Mouse (Mus musculus) kidney, embryonic 14.5 days (tissue): ENCODE measurements around the gene Slfn9. TPM values are rescaled to one million over a fixed set of nuclear protein-coding genes. Genes with fewer than 3 reads are reported as not detected.
A peak's percentile ranks its signal among the peaks of the same experiment; 100 is the strongest.
"Not testable (repeated sequence)": the region's sequence is repeated elsewhere in the genome, so short reads cannot be mapped to it uniquely, and the experiment has no call there.

Source experiments
- ATAC-seq: fragments of 200-750 bp; cut with Nextera tagmentation; 2 replicates; pipeline ENCODE4 v1.8.0; 2017; ENCODE audit warnings: moderate number of reproducible peaks, mild to moderate bottlenecking, moderate TSS enrichment, moderate library complexity; ENCODE audit not compliant: low FRiP score, low TSS enrichment
- H3K27ac ChIP-seq: fragments of 300-500 bp; sonication (generic); 2 replicates; pipeline ENCODE4 v1.5.1; 2014; ENCODE audit warnings: low read depth, mild to moderate bottlenecking, low read length, moderate library complexity, mixed read lengths
- H3K27me3 ChIP-seq: fragments of 300-500 bp; sonication (generic); 2 replicates; pipeline ENCODE4 v1.6.1; 2014; ENCODE audit warnings: mild to moderate bottlenecking, low read length; ENCODE audit not compliant: control insufficient read depth, insufficient read depth
- H3K36me3 ChIP-seq: fragments of 300-500 bp; sonication (generic); 2 replicates; pipeline ENCODE4 v1.6.1; 2014; ENCODE audit warnings: low read length, mixed read lengths; ENCODE audit not compliant: control insufficient read depth, insufficient read depth
- H3K4me1 ChIP-seq: fragments of 300-500 bp; sonication (generic); 2 replicates; pipeline ENCODE4 v1.6.1; 2014; ENCODE audit warnings: low read length, mixed read lengths; ENCODE audit not compliant: control insufficient read depth, insufficient read depth
- H3K4me2 ChIP-seq: fragments of 300-500 bp; sonication (generic); replicated peaks from 2 replicates; pipeline ENCODE4 v1.6.1; 2014; ENCODE audit warnings: low read depth, mild to moderate bottlenecking, low read length
- H3K4me3 ChIP-seq: fragments of 300-500 bp; sonication (generic); 2 replicates; pipeline ENCODE4 v1.5.1; 2014; ENCODE audit warnings: mild to moderate bottlenecking, low read length
- H3K9ac ChIP-seq: fragments of 300-500 bp; sonication (generic); 2 replicates; pipeline ENCODE4 v1.6.1; 2014; ENCODE audit warnings: low read depth, mild to moderate bottlenecking, low read length, moderate library complexity
- H3K9me3 ChIP-seq: fragments of 300-500 bp; sonication (generic); 2 replicates; pipeline ENCODE4 v1.6.1; 2016; ENCODE audit warnings: low read length; ENCODE audit not compliant: control insufficient read depth
- WGBS: fragments of 180-500 bp; shearing (Covaris S2); extraction: QIAGEN DNeasy Blood & Tissue Kit; methylation state at CpG from one replicate; pipeline ENCODE4 v1.1.7; 2014; 5-methylcytosine and 5-hydroxymethylcytosine counted together
- polyA plus RNA-seq: library from polyadenylated mRNA; unstranded; fragments of >200 nt; fragmentation: Nextera tagmentation; extraction: Ambion mirVana; gene quantifications from 2 replicates; pipeline ENCODE4 v1.2.1, GENCODE M21; 2014

Slfn9 gene
- polyA plus RNA-seq, 1 experiment from 2014 or later, result 18.6 TPM

DNA sequence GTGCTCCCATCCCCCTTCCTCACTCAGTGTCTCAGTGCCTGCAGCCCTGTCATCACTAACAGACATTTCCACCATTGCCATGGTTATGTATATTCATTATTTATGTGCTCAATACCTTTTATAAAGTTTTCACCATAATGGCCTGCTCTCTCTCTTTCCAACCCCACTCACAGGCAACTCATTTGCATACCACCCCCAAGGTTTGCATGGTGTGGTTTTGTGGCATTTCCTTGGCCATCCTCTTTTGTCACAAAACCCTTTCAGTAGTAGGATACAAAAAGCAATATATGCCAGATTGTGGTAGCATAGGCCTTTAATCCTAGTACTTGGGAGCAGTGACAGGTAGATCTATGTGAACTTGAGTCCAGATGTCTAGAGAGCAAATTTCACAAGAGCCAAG is 24.5 kb upstream of the Slfn9 start:
- Histone ChIP-seq H3K4me3 (no peak overlapping the region), H3K36me3 (no peaks in the 10 kb centered on the region), H3K27me3 (no peaks in the 10 kb centered on the region), H3K4me2 (no peak overlapping the region), H3K27ac (no peak overlapping the region), H3K9me3 (no peaks in the 10 kb centered on the region), H3K9ac (no peak overlapping the region), H3K4me1 (no peaks in the 10 kb centered on the region)
- no peak for ATAC-seq

GRCm38 (mm10) chr11:83013356-83013755 is 21.7 kb upstream of the Slfn9 start:
- Histone ChIP-seq H3K9me3 (no peaks in the 10 kb centered on the region), H3K27ac (no peak overlapping the region), H3K36me3 (no peaks in the 10 kb centered on the region), H3K4me1 (no peaks in the 10 kb centered on the region), H3K27me3 (no peaks in the 10 kb centered on the region), H3K4me2 (no peak overlapping the region), H3K4me3 (no peak overlapping the region), H3K9ac (no peak overlapping the region)
- no peak for ATAC-seq
- WGBS, result 90% methylated on average over 1 of the region's 1 CpGs

DNA sequence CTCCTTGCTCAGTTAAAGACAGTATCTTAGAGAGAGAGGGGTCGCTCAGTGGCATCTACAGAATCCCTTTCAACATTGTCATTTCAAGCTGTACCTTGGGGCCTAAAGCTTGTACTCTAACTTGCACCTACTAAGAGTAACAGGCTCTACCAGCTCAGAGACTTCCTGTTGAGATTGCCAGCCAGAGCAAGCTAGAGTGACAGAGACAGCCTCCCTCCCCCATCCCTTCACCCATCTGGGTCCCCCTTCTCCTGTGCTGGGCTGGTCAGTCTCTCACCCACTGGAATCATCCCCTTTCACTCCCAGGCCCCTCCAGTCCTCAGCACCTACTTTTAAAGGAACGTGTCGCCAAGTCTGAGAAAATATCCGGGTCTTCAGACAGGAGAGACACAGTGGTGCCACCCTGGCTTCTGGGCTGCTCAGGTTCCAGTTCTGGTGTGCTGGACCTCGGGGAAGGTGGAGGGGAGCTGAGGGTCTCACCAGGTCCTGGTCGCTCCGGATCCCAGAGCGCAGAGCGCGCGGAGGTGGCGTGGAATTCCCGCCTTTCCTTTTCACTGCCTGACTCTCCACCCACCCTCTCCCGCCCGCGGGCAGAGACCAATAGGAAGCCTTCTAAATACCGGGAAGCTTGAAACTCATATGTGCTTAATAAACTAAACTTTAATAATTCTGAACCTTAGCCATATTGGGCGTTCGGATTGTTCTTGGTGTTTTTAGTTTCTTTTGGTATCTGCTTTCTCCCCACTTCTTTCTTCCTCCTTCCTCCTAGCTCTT is 831 bp downstream of the Slfn9 start:
- H3K9me3 ChIP-seq, H3K4me1 ChIP-seq, H3K27ac ChIP-seq, H3K36me3 ChIP-seq, H3K27me3 ChIP-seq: not testable (repeated sequence)
- peak overlapping the region; percentile 25 for H3K9ac ChIP-seq
- WGBS, result 11% methylated on average over 19 of the region's 19 CpGs
- peak overlapping the region; percentile 39 for H3K4me3 ChIP-seq
- peak overlapping the region; percentile 64 for H3K4me2 ChIP-seq
- peak; percentile 91 for ATAC-seq

- Histone ChIP-seq H3K9ac (no peak overlapping the region), H3K27ac (no peak overlapping the region), H3K4me1 (peaks cover 5% of the 10 kb centered on the region; the same call in 1 of the 2 replicates), H3K4me3 (0 out of 2 replicates have a peak overlapping the region, but pooled peaks have one; percentile 1), H3K9me3 (no peaks in the 10 kb centered on the region), H3K36me3 (peaks cover 2% of the 10 kb centered on the region; the same call in 1 of the 2 replicates), H3K4me2 (peak overlapping the region; percentile 64), H3K27me3 (no peaks in the 10 kb centered on the region)
- ATAC-seq, result no peak
- 20% methylated on average over 12 of the region's 12 CpGs for WGBS
Measured at GRCm38 (mm10) chr11:82989357-82989756, 2.3 kb downstream of the Slfn9 start.

DNA sequence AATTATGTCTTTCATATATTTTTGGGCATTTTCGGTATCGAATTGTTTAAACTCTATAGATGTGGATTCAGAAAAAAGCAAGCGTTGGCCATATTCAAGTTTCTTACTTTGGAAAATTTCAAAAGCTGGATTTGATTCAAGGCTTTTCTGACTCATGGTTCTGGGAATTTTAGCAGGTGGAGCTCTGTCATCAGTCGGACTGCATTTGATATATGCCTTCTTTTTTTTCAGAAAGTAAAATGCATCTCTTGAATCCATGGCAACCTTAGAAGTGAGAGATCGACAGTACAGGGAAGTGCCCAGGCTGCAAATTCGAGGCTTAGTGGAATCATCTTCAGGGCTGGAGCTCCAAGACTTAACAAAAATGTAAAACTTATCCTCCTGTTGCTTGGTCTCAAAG is 4.0 kb downstream of the Slfn9 start:
- Histone ChIP-seq H3K4me1 (peaks cover 5% of the 10 kb centered on the region; the same call in 1 of the 2 replicates), H3K27ac (no peak overlapping the region), H3K27me3 (no peaks in the 10 kb centered on the region), H3K4me3 (no peak overlapping the region), H3K36me3 (peaks cover 6% of the 10 kb centered on the region; the same call in 1 of the 2 replicates), H3K9me3 (no peaks in the 10 kb centered on the region), H3K9ac (no peak overlapping the region), H3K4me2 (no peak overlapping the region)
- WGBS, result 88% methylated on average over 6 of the region's 6 CpGs
- no peak for ATAC-seq

GRCm38 (mm10) chr11:82983193-82983592 is 8.4 kb downstream of the Slfn9 start:
- no peak overlapping the region for H3K9ac ChIP-seq
- H3K4me2 ChIP-seq, result no peak overlapping the region
- 83% methylated on average over 17 of the region's 17 CpGs for WGBS
- ATAC-seq, result no peak
- H3K27me3 ChIP-seq, result no peaks in the 10 kb centered on the region
- H3K36me3 ChIP-seq, result peaks cover 12% of the 10 kb centered on the region
- no peak overlapping the region for H3K4me3 ChIP-seq
- H3K9me3 ChIP-seq, result no peaks in the 10 kb centered on the region
- no peak overlapping the region for H3K27ac ChIP-seq
- H3K4me1 ChIP-seq, result no peaks in the 10 kb centered on the region

- not testable (repeated sequence) for H3K4me1 ChIP-seq, H3K9ac ChIP-seq, ATAC-seq, H3K9me3 ChIP-seq, H3K4me3 ChIP-seq, H3K27ac ChIP-seq, H3K4me2 ChIP-seq, H3K27me3 ChIP-seq
- WGBS, result 82% methylated on average over 2 of the region's 2 CpGs
- peaks cover 12% of the 10 kb centered on the region for H3K36me3 ChIP-seq
Measured at GRCm38 (mm10) chr11:82982409-82982808, 9.2 kb downstream of the Slfn9 start.

- H3K4me3 ChIP-seq, result no peak overlapping the region
Measured at GRCm38 (mm10) chr11:82973916-82974315, 17.7 kb downstream of the Slfn9 start.

DNA sequence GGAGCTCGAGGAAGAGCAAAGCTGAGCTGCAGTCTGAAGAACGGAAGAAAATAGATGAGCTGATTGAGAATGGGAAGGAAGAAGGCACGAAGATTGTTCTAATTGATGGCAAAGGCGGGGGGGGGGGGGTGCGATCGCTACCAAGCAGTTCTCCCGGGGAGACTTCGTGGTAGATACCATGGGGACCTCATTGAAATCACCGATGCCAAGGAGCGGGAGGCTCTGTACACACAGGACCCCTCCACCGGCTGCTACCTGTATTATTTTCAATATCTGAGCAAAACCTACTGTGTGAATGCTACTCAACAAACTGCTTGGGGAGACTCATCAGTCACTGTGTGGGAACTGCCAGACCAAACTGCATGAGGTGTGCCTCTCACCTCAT is 20.0 kb downstream of the Slfn9 start:
- 0 out of 2 replicates have a peak overlapping the region, but pooled peaks have one; percentile 12 for H3K4me3 ChIP-seq
- no peak overlapping the region for H3K9ac ChIP-seq
- 73% methylated on average over 10 of the region's 11 CpGs for WGBS
- H3K4me2 ChIP-seq, result no peak overlapping the region
- H3K27me3 ChIP-seq, result no peaks in the 10 kb centered on the region
- no peaks in the 10 kb centered on the region for H3K9me3 ChIP-seq
- H3K27ac ChIP-seq, result no peak overlapping the region
- no peaks in the 10 kb centered on the region for H3K36me3 ChIP-seq
- peaks cover 7% of the 10 kb centered on the region; the same call in 1 of the 2 replicates for H3K4me1 ChIP-seq
- no peak; the same call in 1 of the 2 replicates for ATAC-seq

More at GRCm38 (mm10) chr11:82973916-82974315, 17.7 kb downstream of the Slfn9 start:
- Histone ChIP-seq H3K36me3 (no peaks in the 10 kb centered on the region), H3K4me1 (peaks cover 7% of the 10 kb centered on the region; the same call in 1 of the 2 replicates), H3K9me3 (no peaks in the 10 kb centered on the region), H3K4me2 (no peak overlapping the region), H3K9ac (no peak overlapping the region), H3K27ac (no peak overlapping the region), H3K27me3 (no peaks in the 10 kb centered on the region)
- 24% methylated on average over 5 of the region's 5 CpGs for WGBS
- no peak for ATAC-seq
